Mouse (Mus musculus) layer of hippocampus, adult 8-10 months (tissue): Measurements from ENCODE around the gene S100a9. TPM values are rescaled to one million over a fixed set of nuclear protein-coding genes. Genes with fewer than 3 reads are reported as not detected.

Source experiments
- DNase-seq, 2 experiments: peaks; one replicate each; pipeline ENCODE4 v3.0.0; 2022; ENCODE audit warnings: low spot score in 2 of 2
- total RNA-seq, 4 experiments: library from RNA; stranded (reverse); gene quantifications; 2 replicates each; pipeline ENCODE4 v1.2.4; 2022

Gene S100a9
- total RNA-seq = 1 to 10 TPM in 1 of 4 experiments, not detected in 3; 1.1 TPM

- DNase-seq = no peak
Measured at GRCm38 (mm10) chr3:90695613-90696012, at the start of gene S100a9. Gene S100a9, minus strand, starts transcription at chr3:90695721.

DNA sequence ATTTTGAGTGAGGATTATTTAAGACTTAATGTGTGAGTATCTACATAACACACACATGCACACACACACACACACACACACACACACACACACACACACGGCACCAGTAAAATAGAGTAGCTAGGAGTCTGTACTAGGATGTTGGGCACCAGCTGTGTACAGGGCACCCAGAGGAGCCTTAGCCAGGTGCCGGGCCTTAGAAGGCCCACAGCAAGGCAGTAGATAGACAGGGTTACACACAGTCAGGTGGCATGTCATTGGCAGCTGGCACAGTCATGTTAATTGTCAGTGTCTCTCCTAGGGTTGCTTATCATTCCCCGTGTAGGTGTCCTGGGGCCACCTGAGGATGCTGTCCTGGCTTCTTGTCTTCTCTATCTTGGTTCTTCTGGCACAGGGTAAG, 31.1 kb upstream of the S100a9 start, which contains the start of gene Pglyrp4:
Pglyrp4 (plus strand) TSS at position 301 of the 400 bp plus-strand sequence.
- DNase-seq = no peak

- DNase-seq = peak; percentile 66 to 91
Measured at GRCm38 (mm10) chr3:90709591-90710460, 14.3 kb upstream of the S100a9 start.

DNA sequence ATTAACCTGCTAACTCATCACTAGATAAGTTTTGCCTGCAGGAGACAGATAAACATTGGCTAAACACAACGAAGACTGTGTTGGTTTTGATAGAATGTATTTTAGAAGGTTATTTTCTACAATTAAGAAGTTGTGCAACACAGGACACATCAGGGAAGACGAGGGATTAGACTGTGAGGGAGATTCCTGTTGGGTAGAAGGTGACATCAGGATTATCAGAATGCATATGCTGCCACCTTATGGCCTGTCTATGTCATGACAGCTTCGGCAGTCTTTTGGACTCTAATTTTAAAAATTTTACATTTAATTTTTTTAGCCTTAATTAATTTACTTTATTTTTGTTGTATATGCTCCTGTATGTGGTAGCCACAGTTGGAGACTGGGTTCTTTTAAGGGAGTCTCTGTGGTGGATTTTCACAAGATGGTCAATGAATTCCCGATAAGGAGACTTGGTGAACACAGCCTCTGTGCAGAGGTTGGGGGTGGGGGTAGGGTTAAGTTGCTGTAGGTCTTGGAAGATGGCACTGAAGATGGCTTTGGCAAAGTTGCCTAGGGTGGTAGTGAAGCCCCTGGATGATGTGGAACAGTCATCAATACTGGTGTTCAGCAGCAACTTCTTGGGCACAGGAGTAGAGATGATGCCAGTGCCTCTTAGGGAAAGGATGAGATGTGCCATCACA, 13.1 kb upstream of the S100a9 start:
- DNase-seq = no peak

DNA sequence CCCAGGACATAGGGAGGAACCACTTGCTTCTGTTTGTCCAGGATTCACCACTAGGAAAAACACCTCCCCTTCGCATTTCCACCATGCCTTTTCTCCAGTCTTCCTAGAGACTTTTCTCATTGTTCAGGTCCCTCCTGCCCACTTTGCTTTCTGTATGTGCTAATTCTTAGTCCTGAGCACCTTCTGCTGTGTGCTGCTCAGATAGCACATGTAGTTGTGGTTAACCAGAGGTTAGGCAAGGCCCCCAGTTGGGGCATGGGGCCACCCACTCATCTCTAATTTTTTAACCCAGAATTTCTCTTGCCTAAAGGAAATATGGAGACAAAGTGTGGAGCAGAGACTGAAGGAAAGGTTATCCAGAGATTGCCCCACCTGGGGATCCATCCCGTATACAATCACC, 6.7 kb upstream of the S100a9 start:
- no peak for DNase-seq

- DNase-seq = no peak
Measured at GRCm38 (mm10) chr3:90693496-90693895, 2.0 kb downstream of the S100a9 start.

DNA sequence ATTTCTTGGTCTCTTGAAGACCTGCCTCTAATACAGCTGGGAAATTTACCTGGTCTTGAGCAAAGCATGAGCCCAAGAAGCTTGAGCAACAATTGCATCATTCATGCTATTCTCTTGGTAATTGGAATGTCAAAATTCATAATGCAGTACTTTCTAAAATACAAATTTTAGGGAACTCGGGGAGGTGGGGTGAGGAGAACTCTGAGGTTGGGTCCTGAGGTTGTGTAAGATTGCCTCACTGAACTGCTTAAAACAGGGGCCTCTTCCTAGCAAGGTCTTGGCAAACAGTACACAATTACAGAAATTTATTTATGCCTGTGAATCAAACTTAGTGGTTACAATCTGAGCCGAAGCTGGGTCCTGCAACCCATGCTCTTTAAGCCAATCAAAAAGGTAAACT, 8.7 kb downstream of the S100a9 start:
- DNase-seq = no peak

GRCm38 (mm10) chr3:90683929-90684328, 11.6 kb downstream of the S100a9 start:
- DNase-seq = no peak

DNA sequence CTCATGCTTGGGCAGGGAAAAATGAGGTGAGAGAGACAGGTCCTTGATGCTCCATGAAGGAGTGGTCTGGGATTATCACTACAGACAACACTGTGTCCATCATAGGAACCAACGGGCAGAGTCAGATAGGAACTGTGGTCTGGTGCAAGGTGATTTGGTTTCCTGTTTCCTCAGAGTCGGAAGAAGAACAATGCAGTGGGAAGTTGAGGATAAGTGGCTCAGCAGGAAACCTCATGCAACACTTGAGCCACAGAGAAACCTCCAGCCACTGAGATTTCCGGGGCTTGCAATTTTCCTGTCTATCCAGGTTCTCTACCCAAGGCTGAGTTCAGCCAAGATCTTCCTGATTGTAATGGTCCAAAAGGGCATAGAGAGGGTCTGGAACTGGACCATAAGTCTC, 16.9 kb downstream of the S100a9 start:
- DNase-seq = no peak

GRCm38 (mm10) chr3:90668846-90669245, 26.7 kb downstream of the S100a9 start, which contains the start of gene S100a8:
Gene S100a8, plus strand, starts transcription at chr3:90668978.
- DNase-seq = no peak

DNA sequence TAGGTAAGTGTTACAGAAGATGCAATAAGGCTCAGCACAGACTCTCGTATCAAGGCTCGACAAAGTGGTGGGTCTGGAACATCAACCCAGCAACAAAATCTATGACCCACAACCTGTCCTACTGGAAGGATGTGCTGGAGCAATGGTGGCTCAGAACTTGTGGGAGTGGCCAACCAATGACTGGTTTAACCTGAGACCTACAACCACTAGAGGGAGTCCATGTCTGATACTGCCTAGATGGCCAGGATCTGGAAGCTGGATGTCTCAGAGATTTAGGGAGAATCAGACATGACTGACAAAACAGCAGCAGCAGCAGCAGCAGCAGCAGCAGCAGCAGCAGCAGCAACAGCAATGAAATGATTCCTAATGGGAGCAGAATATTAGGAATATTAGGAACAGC, 31.3 kb downstream of the S100a9 start:
- no peak for DNase-seq

- no peak for DNase-seq
Measured at GRCm38 (mm10) chr3:90659364-90660044, 36.0 kb downstream of the S100a9 start.

DNA sequence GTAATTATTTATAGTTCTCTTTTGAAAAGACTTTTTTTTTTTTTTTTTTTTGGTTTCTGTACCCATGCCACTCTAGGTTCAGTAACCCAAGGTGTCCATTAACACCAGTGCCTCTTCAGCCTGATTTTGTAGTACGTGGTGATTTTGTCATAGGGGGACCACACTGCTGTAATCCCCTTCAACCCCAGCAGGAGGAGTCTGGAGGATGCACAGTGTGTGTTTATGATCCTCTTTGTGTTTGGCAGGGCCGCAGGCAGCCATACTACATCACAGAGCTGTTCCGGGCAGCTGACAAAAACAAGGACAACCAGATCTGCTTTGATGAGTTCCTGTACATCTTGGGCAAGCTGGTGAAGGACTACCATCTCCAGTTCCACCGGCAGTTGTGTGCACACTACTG, 38.1 kb downstream of the S100a9 start:
- no peak for DNase-seq

- no peak for DNase-seq
Measured at GRCm38 (mm10) chr3:90653717-90654116, 41.8 kb downstream of the S100a9 start, which contains the start of gene S100a7a. Gene S100a7a, plus strand, starts transcription at chr3:90654017.

DNA sequence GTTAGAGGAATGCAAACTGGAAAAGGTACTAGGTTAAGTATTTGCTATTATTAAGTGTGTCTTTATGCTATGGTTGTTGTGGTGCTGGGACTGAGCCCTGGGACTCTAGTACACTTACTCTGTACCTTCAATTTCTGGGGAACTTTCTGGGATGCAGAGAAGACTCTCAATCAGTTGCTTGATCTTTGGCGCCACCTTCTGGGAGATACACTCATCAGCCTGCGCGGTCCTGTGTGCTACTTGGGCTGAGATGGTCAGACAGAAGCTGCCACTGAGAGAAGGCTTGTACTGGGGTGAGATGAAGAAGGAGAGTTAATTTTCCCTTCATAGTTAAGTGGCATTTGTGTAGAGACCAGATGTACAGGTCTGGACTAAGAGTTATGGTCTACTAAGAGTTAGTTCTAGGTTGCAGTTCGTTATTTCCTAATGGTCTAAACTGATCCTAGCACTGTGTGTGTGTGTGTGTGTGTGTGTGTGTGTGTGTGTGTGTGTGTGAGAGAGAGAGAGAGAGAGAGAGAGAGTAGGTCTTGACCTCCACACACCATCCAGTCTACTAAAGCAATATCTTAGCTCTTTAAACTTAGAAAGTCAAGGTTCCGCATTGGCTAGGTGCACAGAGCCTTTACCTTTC, 42.5 kb downstream of the S100a9 start:
- DNase-seq = peak; percentile 41 to 85

DNA sequence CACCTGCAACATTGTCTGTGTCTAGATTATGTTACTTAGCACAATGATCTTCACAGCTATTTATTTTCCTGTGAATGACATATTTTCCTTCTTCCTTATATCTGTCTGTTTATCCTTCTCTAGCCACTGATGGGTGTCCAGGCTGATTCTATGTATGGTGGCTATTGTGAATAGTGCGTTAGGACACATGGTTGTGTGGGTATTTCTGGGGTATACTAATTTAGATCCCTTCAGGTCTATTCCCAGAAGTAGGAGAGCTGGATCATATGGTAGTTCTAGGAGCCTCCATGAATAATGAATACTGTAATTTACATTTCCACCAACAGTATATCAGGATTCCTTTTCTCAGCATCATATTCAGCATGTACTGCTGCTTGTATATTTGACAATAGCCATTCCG, 45.7 kb downstream of the S100a9 start:
- no peak for DNase-seq

DNA sequence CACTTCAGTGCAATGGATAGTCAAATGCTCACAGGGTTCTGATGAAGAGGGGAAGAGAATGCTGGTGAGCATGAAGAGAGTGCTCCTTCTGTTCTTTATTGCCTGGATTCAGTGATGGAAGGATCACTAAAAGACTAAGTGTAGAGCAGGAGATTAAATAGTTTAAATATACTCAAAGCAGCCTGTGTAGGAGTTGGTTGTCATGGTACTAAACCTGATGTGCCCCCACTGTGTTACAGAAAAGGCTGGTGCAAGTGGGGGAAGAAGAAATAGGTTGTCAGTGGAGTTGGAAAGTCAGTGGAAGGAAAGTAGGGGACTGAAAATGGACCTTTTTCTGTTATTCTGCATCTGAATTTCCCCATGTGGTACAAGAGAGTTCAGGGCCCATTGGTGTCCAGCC, 46.5 kb downstream of the S100a9 start:
- no peak for DNase-seq

GRCm38 (mm10) chr3:90647291-90647690, 48.2 kb downstream of the S100a9 start:
- no peak for DNase-seq

DNA sequence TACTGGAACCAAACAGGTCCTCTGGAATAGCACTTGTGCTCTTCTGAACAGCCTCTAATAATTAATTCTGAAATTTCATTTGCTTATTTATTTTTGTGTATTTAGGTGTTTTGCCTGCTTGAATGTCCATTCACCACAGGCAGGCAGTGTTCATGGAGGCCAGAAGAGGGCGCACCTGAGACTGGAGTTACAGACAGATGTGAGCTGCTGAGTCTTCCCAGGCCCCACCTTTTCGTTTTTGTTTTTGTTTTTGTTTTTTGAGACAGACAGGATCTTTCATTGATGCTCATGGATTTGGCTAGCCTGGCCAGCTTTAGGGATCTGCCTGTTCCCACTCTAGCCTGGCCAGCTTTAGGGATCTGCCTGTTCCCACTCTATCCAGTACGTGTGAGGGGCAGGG, 51.3 kb downstream of the S100a9 start:
- peak in 1 of 2 experiments; percentile 30 for DNase-seq
